8 mouse cellular contexts compared by ENCODE assay signal in the genomic region with DNA sequence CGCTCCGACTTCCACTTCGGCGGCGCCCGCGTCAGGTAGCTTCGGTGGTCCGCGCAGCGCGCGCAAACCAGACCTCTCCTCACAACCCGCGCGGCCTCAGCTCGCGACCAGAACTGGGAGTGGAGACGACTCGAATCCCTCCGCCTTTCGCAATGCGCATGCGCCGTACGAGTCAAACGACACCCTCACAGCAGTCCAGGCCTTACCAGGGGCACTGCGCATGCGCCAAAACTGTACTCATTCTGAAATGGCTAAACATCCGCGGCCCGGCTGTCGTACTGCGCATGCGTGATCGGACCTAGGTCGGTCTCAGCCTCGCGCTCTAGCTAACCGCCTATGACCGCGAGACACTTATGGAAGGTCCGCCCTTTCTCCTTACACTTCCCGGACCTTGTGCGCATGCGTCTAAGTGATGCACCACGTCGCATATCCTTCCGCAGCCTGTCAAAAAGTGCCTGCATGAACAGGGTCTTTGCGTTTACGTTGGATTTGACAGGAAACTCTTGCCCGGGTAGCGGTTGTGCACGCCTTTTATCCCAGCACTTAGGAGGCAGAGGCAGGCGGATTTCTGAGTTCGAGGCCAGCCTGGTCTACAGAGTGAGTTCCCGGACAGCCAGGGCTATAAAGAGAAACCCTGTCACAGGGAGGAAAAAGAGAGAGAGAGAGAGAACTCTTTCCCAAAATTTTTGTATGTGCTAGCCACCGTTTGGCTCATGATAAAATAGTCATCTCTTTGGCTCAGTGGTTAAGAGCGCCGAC. TPM values are rescaled to one million over a fixed set of nuclear protein-coding genes. Genes with fewer than 3 reads are reported as not detected.
DNase-seq lines count a peak whose midpoint lies in the region; ATAC-seq and TF ChIP-seq lines count a peak whose summit lies in the region.

A gene (minus strand): TSS at position 165 of the 759 bp plus-strand sequence.

- peak; percentile 97 for TF ChIP-seq POLR2A in bone marrow, adult 2 months (IDR thresholded peaks at IDR 0.05; ENCODE audit: borderline replicate concordance, control insufficient read depth, low read depth, low read length)
- TF ChIP-seq POLR2A in limb, embryonic 14.5 days (IDR thresholded peaks at IDR 0.05; ENCODE audit: borderline replicate concordance, extremely low read depth, insufficient read depth, insufficient read length), result peak; percentile 97

- peak within 1 kb of the TSS; percentile 87 for H3K4me2 ChIP-seq in embryonic facial prominence, embryonic 15.5 days (replicated peaks)
- peak within 1 kb of the TSS; percentile 88 for H3K4me2 ChIP-seq in limb, embryonic 14.5 days (replicated peaks; ENCODE audit: low read depth, low read length, severe bottlenecking)
- H3K4me2 ChIP-seq in midbrain, postnatal 0 days (ENCODE audit: low read depth, low read length, poor library complexity, severe bottlenecking), result peak within 1 kb of the TSS; percentile 92

- under 1% methylated on average over 60 of the region's 60 CpGs for WGBS in bone marrow, adult 2 months
- 1% methylated on average over 60 of the region's 60 CpGs for WGBS in embryonic facial prominence, embryonic 15.5 days
- under 1% methylated on average over 52 of the region's 60 CpGs for WGBS in limb, embryonic 14.5 days
- WGBS in midbrain, postnatal 0 days, result under 1% methylated on average over 60 of the region's 60 CpGs

- H3K27ac ChIP-seq in bone marrow, adult 2 months (ENCODE audit: control insufficient read depth, insufficient read depth, low read depth, low read length, poor library complexity), result peak within 1 kb of the TSS; percentile 92
- H3K27ac ChIP-seq in embryonic facial prominence, embryonic 15.5 days (replicated peaks), result peak within 1 kb of the TSS; percentile 99
- H3K27ac ChIP-seq in limb, embryonic 14.5 days (replicated peaks; ENCODE audit: low read depth, low read length), result peak within 1 kb of the TSS; percentile 98
- H3K27ac ChIP-seq in midbrain, postnatal 0 days (ENCODE audit: low read depth, low read length), result peak within 1 kb of the TSS; percentile 97

- H3K4me3 ChIP-seq in bone marrow, adult 2 months (replicated peaks; ENCODE audit: control insufficient read depth, low read depth, low read length), result peak within 1 kb of the TSS; percentile 78
- peak within 1 kb of the TSS; percentile 80 for H3K4me3 ChIP-seq in embryonic facial prominence, embryonic 15.5 days (replicated peaks)
- peak within 1 kb of the TSS; percentile 74 for H3K4me3 ChIP-seq in limb, embryonic 14.5 days (replicated peaks; ENCODE audit: low read length)
- H3K4me3 ChIP-seq in midbrain, postnatal 0 days (ENCODE audit: low read depth, low read length), result peak within 1 kb of the TSS; percentile 72

- ATAC-seq in embryonic facial prominence, embryonic 15.5 days (ENCODE audit: insufficient number of reproducible peaks, low FRiP score, low TSS enrichment, low read depth), result peak; percentile 99
- peak; percentile 96 for ATAC-seq in limb, embryonic 14.5 days (ENCODE audit: low FRiP score, low read depth)
- peak; percentile 97 for ATAC-seq in midbrain, postnatal 0 days (ENCODE audit: low FRiP score)

- H3K27me3 ChIP-seq in embryonic facial prominence, embryonic 15.5 days, result no peaks in the 10 kb centered on the region
- no peaks in the 10 kb centered on the region for H3K27me3 ChIP-seq in limb, embryonic 14.5 days (ENCODE audit: control insufficient read depth, insufficient read depth, low read length)
- H3K27me3 ChIP-seq in midbrain, postnatal 0 days (ENCODE audit: insufficient read depth, low read length), result no peaks in the 10 kb centered on the region

- no peak for TF ChIP-seq CTCF in bone marrow, adult 2 months (IDR thresholded peaks at IDR 0.05; ENCODE audit: control insufficient read depth, insufficient read depth, low read length)
- TF ChIP-seq CTCF in midbrain, postnatal 0 days (IDR thresholded peaks at IDR 0.05), result no peak

- H3K9me3 ChIP-seq in embryonic facial prominence, embryonic 15.5 days (replicated peaks), result no peaks in the 10 kb centered on the region
- H3K9me3 ChIP-seq in limb, embryonic 14.5 days (ENCODE audit: control insufficient read depth, low read length), result no peaks in the 10 kb centered on the region
- no peaks in the 10 kb centered on the region for H3K9me3 ChIP-seq in midbrain, postnatal 0 days (ENCODE audit: low read length)

- peaks cover 22% of the 10 kb centered on the region for H3K36me3 ChIP-seq in embryonic facial prominence, embryonic 15.5 days
- H3K36me3 ChIP-seq in limb, embryonic 14.5 days (ENCODE audit: control insufficient read depth, insufficient read depth, low read length), result peaks cover 20% of the 10 kb centered on the region
- H3K36me3 ChIP-seq in midbrain, postnatal 0 days (ENCODE audit: insufficient read depth, low read length), result peaks cover 7% of the 10 kb centered on the region; the same call in 1 of the 2 replicates

- peaks cover 4% of the 10 kb centered on the region; the same call in 1 of the 2 replicates for H3K4me1 ChIP-seq in bone marrow, adult 2 months (ENCODE audit: control insufficient read depth, insufficient read depth, low read length)
- peaks cover 18% of the 10 kb centered on the region for H3K4me1 ChIP-seq in embryonic facial prominence, embryonic 15.5 days
- H3K4me1 ChIP-seq in limb, embryonic 14.5 days (ENCODE audit: control insufficient read depth, insufficient read depth, low read length), result peaks cover 11% of the 10 kb centered on the region
- H3K4me1 ChIP-seq in midbrain, postnatal 0 days (ENCODE audit: insufficient read depth, low read length), result peaks cover 8% of the 10 kb centered on the region

- DNase-seq in 416B (ENCODE audit: low read depth), result peak; percentile 100
- DNase-seq in heart, adult 8-10 months (ENCODE audit: low spot score), result peak; percentile 100
- peak; percentile 100 for DNase-seq in kidney, adult 9 months
- DNase-seq in limb, embryonic 14.5 days (ENCODE audit: low spot score), result peak; percentile 100
- DNase-seq in midbrain, postnatal 0 days (ENCODE audit: low spot score), result peak; percentile 100
- peak; percentile 100 for DNase-seq in spleen, postnatal 14 days (ENCODE audit: low spot score in 2 of 2)

- H3K9ac ChIP-seq in embryonic facial prominence, embryonic 15.5 days, result peak within 1 kb of the TSS; percentile 93
- H3K9ac ChIP-seq in limb, embryonic 14.5 days (ENCODE audit: low read depth, low read length, severe bottlenecking), result peak within 1 kb of the TSS; percentile 93
- peak within 1 kb of the TSS; percentile 74 for H3K9ac ChIP-seq in midbrain, postnatal 0 days (replicated peaks; ENCODE audit: low read length, poor library complexity, severe bottlenecking)

RNA-seq across cellular contexts. Expression of the gene that starts here (rescaled TPM):
- polyA plus RNA-seq in bone marrow, adult 2 months (2011; ENCODE audit: insufficient read depth, insufficient read length, low replicate concordance, missing spikeins), result 753 and 781 TPM in 2 replicates
- 212 and 214 TPM in 2 replicates for polyA plus RNA-seq in embryonic facial prominence, embryonic 15.5 days (2015; fragmentation: Nextera tagmentation; extraction: Ambion mirVana)
- total RNA-seq in heart, adult 8-10 months (2022), result 100 to 1,000 TPM in 1 of 4 experiments, 10 to 100 TPM in 3; 68.3 to 107 (median 86.7) TPM
- polyA plus RNA-seq in limb, embryonic 14.5 days (2012; rRNA removed), result 539 and 694 TPM in 2 replicates
- 69.7 and 73.7 TPM in 2 replicates for polyA plus RNA-seq in limb, embryonic 14.5 days (2014; fragmentation: Nextera tagmentation; extraction: Ambion mirVana)
- total RNA-seq in midbrain, postnatal 0 days (2014; rRNA removed), result 249 and 258 TPM in 2 replicates
- 108 and 131 TPM in 2 replicates for polyA plus RNA-seq in midbrain, postnatal 0 days (2015; fragmentation: Nextera tagmentation; extraction: Ambion mirVana)

Comparison
In these comparisons a context has a peak if more than half of its experiments do, and no peak if none do; other contexts are left out.
1. Peak in every context shown above with its lines: DNase-seq, ATAC-seq, H3K4me3 ChIP-seq and H3K27ac ChIP-seq.